Mouse (Mus musculus) spleen, adult 18-20 months (tissue): ENCODE measurements around the gene Slc12a5.

Source experiments
- DNase-seq, 2 experiments: peaks; one replicate each; pipeline ENCODE4 v3.0.0; 2022; ENCODE audit warnings: mixed read lengths in 2 of 2

Slc12a5 gene

DNA sequence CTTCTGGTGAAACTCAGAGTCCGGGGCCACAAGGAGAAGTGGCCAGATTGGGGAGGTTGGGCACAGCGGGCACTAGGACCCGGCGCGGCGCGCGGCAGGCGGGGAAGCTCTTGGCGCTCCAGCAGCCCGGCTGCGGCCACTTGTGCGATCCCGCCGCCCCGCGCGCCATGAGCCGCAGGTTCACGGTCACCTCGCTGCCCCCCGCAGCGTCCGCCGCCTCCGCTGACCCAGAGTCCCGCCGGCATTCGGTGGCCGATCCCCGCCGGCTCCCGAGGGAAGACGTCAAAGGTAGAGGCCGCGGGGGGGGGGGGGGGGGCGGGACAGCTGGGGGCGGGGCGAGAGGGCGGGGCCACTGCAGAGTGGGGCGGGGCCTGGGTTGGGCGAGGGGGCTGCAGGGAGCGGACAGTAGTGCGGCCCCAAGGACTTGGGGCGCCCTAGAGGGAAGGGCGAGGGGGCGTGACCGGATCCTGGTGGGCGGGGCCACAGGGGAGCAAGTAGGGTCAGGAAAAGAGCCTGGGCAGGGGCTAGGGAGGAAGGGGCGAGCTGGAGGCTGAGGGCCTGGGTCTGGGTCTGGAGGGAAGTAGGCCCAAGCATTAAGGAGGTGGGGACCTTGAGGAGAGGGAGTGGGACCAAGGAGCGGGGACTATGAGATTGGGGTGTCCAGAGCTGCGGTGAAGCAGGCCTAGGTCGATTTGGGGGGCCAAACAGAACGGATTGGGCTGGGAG, at the start of gene Slc12a5:
Slc12a5 (plus strand) TSS at position 87 of the 726 bp plus-strand sequence.
- DNase-seq: peak; percentile 26 to 59

DNA sequence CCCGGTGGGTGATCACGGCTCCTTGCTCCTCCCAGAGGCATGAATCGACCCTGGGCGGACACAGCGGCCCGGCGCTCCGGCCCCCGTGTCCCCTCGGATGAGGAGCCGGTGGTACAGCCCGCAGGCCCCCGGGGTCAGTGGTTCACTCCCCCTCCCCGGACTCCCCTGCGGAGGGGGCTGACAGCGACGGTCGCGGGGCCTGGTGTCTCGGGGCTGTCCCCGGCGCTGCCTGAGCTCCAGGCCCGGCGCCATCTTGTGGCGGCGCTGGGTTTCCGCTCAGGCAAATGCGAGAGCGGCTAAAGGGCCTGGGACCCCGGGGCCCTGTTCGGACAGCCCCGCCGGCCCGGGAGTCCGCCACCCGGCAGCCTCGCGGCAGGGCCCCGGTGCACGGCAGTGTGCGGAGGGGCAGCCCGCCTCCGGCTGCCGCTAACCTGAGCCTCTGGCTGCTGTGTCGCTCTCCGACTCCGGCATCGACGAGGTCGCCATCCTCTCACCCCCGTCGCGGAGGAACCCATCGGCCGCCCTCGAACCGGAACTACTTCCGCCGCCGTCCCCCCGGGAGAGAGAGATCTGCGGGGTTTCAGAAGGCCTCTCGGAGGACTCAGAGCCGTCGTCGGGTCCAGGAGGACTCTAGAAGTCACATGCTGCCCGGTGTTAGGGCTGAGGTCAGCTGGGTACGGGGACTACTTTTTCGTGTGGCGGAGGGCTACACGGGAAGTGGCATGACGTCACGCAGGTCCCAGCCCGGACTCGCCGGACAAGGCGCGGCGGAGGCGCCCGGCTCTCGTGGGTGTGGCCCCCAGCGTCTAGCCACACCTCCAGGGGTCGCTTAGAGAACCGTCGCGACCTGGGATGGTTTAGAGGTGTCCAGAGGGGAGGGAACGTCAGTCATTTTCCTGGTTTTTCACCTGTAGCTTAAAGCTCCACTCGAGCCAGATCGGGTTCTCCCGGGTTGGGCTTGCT, 49.2 kb upstream of the Slc12a5 start, which contains the start of gene Zfp335:
Zfp335 (minus strand) TSS at position 672 of the 963 bp plus-strand sequence.
- DNase-seq: peak; percentile 88 to 93

DNA sequence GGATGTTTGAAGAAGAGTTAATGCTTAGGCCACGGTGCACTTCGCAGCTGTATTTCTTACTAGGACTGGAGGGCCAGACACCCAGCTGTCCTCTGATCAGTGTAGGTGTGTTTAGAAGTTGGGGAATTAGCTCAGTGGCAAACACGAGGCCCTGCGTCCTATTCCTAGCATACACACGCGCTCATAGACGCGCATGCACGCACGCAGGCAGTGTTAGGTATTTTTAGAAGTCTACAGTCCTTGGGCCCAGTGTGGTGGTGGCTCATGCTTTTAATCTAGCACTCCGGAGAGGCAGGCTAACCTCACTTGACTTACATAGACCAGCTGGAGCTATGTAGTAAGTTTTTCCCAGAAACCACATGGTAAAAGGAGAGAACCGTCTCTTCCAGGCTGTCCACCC, 48.5 kb upstream of the Slc12a5 start:
- DNase-seq: no peak

DNA sequence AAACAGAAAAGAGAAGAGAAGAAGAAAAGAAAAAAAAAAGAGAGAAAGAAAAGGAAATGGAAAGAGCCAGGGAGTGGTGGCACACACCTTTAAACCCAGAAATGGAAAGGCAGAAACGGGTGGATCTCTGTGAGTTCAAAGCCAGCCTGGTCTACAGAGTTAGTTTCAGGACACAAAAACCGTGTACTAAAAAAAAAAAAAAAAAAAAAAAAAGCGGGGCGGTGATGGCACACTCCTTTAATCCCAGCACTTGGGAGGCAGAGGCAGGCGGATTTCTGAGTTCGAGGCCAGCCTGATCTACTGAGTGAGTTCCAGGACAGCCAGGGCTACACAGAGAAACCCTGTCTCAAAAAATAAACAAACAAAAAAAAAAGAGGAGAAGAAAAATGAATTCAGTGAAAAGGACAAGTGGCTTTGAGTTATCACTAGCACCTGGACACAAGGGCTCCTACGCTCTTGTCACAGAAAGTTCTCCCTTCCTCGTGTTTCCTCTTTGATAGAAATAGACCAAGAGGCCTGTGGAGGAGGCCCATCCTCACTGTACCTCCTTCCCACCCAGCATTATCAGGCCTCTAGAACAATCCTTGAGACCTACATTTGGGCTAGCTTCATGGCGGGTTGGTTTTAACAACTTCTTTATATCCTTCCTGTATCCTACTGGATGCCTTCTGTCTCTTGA, 47.7 kb upstream of the Slc12a5 start:
- DNase-seq: no peak

DNA sequence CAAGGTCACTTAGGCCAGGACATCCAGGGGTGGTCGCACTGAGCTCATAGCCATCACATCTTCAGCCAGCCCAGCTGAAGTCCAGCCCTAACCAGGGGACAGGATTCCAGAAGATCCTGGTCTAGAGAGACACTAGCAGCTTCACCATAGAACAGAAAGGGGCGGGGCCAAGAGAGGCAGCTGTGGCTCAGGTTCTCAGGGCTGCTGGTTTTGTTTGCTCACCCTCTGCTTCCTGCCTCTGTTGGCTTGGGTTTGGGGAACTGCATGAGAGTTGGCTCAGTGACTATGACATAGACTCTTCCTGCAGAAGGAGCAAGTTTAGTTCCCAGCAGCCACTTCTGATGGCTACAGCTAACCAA, 47.2 kb upstream of the Slc12a5 start:
- peak; percentile 77 to 81 for DNase-seq

DNA sequence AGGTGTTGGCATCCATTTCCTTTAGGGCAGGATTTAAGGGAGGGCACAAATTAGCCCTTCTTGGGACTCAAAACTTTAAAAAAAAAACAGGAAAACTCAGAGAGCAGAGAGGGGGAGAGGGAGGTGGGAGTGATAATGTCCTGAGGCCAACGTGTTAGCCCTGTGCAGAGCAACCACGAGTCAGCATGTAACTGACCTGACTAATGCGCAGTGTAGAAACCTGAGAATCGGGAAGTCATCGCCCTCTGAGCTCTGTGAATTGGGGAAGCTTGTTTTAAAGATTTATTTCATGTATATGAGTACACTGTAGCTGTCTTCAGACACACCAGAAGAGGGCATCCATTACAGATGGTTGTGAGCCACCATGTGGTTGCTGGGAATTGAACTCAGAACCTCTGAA, 43.8 kb upstream of the Slc12a5 start:
- no peak for DNase-seq

DNA sequence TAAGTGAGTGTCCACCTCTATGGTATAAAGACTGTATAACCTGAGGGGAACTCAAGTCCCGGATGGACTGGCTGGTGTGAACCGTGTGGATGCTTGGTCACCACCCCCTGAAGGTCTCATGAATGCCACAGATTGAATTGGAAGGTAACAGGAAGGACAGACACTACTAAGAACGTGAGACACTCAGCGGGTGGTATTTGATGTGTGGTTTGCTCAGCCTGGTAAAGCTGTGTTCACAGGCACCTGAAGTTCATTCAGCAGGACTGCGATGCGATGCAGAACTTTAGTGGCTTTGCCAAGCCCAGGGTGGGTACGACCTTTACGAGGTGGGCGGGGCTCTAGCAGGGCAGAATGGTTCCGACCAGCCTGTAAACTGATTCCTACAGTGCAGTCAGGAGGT, 43.2 kb upstream of the Slc12a5 start:
- no peak for DNase-seq

DNA sequence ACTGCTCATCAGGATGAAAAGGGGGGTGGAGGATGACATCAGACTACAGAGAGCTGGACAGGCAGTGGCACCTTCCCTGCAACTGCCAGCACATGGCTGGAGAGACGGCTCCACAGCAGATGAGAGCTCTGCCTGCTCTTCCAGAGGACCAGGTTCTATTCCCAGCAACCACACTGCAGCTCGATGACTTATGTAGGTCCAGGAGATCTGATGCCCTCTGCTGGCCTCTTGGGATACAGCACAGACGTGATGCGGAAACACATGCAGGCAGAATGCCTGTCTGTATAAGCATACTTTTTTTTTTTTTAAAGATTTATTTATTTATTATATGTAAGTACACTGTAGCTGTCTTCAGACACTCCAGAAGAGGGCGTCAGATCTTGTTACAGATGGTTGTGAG, 42.3 kb upstream of the Slc12a5 start:
- DNase-seq: no peak

DNA sequence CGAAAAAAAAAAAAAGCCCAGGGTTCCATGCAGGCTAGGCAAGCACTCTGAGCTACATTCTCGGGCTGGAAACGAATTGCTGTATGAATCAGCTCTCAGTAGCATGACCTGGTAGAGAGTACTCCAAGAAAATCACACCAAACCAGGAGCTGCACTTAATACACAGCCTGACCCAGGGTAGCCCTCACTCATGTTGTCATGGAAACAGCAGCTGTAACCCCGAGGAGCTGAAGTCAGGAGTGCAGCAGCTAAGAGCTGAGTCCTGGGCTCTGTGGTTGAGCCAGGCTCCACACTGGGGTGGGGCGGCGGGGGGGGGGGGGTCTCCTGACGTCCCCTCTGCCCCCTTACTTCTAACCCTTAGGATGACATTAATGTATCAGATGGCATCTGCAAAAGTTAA, 38.6 kb upstream of the Slc12a5 start:
- DNase-seq: no peak

DNA sequence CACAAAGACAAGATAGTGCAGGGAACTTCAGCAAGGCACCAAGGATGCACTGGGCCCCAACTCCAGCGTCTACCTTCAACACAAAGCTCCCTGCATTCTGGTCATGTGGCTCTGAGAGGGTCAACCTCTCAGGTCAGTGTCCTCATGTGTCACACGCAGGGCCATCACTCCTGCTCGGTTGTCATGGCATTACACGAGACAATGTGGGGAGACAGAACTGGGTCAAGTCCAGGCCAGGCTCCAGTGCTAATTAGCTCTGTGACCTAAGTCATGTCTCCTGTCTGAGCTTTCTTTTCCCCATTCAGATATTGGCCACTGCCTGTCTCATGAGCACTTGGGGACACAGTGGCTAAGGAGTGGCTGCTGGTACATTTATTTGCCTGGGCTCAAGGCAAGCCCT, 37.3 kb upstream of the Slc12a5 start:
- no peak for DNase-seq

DNA sequence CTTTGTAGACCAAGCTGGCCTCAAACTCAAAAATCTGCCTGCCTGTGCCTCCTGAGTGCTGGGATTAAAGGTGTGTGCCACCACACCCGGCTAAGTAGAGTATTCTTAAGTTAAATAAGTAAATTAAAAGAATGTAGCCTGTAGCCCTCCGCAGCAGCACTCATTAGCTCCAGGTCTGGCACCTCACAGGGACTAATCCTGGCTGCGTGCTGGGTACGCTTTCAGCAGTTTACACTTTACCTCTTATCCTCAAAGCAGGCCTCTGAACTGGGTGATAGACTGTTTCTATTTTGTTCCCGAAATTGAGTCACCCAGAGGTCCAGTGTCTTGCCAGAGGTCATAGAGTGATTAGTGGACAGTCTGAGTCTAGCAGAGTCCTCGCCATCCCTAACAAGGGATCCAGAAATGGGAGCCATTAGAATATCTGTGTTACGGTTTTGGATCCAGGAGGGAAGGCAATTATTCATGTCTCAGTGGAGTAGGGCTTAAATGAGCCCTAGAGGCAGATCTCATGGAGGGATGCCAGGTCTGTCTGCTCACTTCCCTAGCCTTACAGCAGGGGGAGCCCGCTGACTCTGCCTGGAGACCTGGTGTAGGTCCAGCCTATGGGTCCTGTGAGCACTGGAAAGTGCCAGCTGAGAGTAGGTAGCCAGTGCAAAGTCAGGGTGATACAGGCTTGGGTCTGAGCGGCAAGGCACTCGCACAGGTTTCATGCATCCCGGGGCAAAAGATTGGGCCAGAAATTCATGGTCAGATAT, 36.3 kb upstream of the Slc12a5 start:
- DNase-seq: peak; percentile 73 to 89

DNA sequence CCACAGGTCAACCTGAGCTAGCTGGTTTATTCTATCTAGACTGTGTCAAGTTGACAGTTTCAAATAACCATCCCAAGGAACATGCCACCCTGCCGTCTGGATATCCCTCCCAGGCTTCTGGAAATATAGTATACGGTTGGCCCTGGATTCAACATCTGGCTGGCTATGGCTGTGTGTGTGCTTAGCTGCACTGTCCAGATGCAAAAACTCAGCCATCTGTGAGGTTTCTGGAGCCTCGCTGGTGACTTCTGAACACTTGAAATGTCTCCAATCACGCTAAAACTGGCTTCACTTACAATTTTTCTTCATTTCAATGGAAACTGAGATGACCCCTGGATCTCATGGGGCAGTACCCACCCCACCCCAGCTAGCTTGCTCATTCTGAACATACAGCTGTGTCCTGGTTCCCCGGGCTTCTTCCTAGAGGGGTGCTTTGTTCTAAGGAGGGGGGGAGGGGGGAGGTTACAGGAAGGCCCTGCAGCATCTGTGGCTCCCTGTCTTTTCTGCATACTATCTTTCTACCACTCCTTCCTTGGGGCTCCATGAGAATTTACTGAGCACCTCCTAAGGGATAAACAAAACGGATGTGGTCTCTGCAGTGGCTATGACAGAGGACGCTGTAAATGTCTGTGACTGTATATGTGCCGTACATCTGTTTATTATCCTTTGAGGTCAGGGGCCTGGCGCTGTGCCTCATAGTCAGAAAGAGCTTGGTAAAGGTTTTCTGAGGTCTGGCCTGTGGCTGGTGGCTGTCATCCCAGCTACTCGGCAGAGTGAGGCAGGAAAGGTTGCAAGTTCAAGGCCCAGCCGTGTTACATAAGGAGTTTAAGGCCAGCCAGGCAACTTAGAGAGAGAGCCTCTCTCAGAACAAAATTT, 29.7 kb upstream of the Slc12a5 start:
- DNase-seq: no peak

DNA sequence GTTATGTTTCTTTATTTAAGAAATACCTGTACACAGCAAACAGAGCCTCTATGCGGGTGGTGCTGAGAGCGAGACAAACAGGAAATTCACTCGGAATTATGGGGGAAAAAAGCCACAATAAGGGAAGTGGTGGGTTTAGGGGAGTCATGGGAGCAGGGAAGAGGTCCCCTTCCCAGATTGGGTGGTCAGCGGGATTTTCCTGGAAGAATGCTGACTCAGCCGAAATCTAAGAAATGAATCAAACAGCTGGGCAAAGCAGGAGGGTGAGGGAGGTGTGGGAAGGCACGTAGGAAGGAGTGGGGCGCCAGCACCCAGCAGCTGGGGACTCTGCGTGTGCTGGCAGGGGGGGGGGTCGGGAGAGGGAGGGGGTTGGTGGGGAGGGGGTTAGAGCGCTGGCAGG, 27.1 kb upstream of the Slc12a5 start:
- no peak for DNase-seq

DNA sequence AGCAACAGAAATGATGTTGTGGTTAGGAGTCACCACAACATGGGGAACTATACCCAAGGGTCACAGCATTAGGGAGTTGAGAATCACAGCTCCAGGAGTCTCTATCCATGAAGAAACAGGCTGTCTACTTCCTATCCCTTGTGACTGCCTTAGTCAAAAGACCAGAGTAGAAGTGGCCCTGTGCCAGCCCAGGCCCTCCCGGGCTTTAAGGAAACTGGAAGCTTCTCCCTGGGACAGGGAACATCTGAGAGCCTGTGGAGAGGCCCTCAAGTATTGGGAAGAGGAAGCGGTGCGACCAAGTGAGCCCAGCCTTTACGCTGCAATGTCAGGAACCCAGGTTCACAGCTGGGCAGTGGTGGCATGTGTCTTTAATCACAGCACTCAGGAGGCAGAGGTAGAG, 24.6 kb upstream of the Slc12a5 start:
- DNase-seq: no peak

DNA sequence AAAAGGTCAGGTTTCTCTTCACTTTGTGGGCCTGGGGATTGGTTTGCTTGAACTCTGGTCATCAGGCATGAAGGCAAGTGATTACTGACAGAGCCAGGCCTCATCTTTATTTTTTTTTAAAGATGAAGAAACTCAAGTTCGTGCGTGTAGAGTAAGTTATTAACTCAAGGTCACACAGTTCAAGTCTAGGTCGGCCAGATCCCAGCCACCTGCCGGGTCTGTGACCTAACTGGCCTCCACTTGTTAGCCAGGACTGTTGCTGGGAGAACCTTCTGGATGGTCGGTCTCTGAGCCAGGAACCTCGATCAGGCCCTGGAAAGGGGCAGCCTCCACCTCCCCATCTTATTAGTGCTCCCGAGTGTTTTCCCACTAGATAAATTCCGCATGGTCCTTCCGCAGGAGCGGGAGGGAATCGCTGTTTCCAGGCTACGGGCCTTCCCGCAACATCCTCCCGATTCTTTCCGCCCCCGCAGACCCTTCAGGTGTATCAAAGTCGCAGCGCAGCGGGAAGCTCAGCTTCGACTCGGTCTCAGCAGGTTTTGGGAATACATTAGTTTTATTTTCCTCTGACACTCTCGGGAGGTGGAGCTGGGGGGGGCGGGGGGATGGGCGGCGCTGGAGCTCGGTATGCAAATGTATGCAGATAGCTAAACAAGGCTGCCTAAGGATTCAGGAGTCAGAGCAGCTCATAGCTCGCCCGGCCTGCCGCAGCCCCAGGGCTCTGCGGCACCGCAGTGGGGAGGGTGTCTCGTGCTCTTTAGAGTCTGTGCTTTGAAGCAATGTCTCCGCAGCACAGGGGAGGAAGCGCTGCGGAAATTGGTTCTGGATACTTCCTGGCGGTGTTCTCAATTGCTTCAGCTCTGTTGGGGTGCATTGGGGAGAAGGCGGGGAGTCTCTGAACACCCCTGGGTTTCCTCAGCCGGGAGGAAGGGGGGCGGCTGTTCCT, 22.2 kb upstream of the Slc12a5 start:
- peak; percentile 27 to 48 for DNase-seq

DNA sequence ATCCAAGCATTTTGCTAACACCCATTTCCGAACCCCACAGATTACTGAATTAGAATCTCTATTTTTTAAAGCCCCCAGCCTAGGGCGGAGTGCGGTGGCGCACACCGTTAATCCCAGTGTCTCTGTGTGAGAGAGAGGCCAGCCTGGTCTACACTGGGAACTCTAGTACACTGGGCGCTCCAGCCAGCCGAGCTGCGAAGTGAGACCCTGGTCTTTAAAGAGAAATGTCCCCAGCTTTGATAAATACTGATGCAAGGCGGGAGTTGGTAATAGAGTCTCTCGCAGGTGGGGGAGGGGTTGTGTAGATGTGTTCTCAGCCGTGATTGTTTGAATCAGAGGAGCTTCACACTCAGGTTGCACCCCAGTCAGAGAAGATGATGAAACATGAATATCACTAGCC, 21.5 kb upstream of the Slc12a5 start:
- no peak for DNase-seq

DNA sequence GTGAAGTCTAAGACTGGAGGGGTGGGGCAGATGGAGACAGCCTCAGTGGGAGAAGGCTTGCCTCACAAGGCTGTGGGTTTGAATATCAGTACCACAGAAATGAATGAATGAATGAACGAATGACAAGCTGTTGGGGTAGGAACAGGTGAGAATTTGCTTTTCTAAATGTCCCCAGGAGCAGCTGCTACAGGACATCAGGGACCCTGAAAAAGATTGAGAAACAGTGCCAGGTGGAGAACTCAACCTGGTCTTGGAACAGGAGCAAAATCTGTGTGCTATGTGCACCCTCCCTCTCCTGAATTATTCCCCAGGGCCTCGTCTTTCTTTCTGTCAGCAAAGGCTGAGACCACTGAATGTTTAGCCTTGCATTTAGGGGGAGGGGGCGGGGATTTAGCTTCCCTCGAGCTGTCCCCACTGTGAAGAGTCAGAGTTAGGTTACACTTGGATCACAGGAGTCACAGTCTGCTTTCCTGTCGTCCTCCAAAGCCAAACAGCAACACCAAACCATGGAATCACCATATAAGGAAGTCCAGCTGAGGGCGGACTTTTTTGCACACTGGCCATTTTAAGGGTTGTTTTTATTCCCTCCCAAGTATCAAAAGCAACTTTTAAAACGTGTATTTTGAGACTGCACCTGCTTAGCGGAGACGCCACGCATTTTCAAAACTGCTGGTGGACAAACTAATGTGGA, 20.3 kb upstream of the Slc12a5 start, which contains the start of gene Mmp9:
Mmp9 (plus strand) TSS at position 641 of the 691 bp plus-strand sequence.
- DNase-seq: no peak

DNA sequence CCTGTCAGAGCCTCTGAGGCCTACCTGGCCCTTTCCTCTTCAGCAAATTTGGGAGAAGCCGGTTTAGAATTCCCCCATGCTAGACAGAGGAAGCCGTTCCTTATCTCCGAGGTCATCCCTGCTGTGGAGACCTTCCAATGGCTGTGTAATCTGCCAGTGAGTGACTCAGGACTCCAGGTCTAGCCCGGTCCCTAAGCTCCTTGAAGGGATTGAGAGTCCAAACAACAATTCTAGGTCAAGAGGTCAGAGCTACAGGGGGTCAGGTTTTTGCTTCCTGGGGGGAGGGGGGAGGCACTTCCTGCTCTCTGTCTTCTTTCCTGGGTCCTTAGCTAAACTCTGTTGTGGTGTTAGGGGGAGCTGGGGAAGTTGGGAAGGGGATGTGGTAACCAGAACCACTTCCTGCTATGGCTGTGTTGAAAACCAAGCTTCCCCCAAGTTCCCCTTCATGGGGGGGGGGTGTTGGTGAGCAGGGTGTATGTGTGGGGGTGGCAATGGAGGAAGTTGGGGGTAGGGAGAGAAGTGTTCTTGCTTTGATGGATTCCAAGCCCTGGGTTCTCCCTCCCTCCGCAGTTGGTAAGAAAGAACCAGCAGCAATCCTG, 17.8 kb upstream of the Slc12a5 start:
- peak; percentile 43 to 62 for DNase-seq

DNA sequence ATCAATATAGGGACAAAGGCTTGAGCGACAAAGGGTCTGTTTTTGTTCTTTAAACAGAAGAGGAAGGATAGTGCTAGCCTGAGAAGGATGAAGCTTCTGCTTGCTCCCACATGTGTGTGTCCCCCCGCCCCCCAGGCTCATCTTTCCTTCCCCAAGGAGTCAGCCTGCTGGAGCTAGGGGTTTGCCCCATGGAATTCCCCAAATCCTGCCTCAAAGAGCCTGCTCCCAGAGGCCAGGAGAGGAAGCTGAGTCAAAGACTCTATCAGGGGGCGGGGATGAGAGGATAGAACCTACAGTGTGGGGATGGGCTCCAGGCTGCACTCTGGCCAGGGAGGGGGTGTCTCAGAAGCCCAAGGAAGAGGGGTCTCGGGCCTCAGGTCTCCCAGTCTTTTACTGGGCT, 13.1 kb upstream of the Slc12a5 start:
- no peak for DNase-seq
